Mouse (Mus musculus): ENCODE measurements at regions not wholly inside any gene's neighbourhood (a gene's known extent, or its start where the extent isn't known, plus 50 kb on each side); places are given as distances from the start of the nearest gene placed in this dataset.

DNA sequence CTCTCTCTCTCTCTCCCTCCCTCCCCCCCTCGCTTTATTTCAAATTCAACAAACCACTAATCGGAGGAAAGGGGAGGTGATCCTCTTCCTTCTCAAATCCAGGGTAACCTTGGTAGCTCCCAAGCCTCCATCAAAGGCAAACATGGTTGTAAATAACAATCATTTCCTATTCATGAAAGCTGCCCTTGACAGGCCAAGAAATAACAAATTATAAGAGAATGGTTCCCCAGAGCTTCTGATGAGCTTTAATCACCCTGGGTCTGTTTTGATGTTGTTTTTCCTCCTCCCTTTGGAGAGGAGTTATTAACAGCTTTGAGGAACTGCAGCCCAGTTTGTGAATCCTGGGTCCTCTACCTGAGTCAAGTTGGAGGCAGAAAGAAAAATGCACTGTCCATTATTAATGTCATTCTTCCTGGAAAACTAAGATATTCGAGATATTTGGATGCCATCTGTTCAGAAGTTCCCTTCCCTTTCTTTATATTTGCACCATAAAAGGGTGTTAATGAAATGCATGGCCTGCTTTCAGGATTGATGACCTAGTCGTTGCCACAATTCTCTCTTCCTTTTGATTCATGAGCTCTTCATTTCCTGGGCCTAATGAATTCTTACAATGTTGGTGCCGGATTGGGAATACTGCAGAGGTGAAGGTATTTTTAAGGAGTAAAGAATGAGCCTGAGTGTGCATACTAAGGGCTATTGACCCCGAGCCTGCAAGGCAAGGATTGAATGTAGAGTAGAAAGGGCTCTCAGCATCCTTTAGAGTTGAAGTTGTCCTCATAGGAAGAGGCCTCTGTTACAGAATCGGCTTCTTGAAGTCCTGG, 366.5 kb upstream of the Sash1 start:
- TF ChIP-seq CTCF (IDR thresholded peaks at IDR 0.05; ENCODE audit: low read depth, low read length) (no peak), POLR2A (IDR thresholded peaks at IDR 0.05; ENCODE audit: borderline replicate concordance, low read depth, low read length) (no peak)
